Mouse (Mus musculus) gastrocnemius, postnatal 36 days (tissue): ENCODE results near the gene Hip1r. TPM values are rescaled to one million over a fixed set of nuclear protein-coding genes. Genes with fewer than 3 reads are reported as not detected.

ENCODE experiments used
- DNase-seq, 2 experiments: peaks; one replicate each; pipeline ENCODE4 v3.0.0; 2022
- intact Hi-C: fragments of 180-260 bp; cut with DNase I; formaldehyde crosslinking; loops from one replicate; pipeline ENCODE4 v1.15.1; 2025
- total RNA-seq, 2 experiments: library from RNA; stranded (reverse); gene quantifications; 2 replicates each; pipeline ENCODE4 v1.2.3; 2021

Gene Hip1r
- total RNA-seq, 2 experiments from 2014 or later: 7.2 to 8.1 TPM

GRCm38 (mm10) chr5:124012885-124013284 is 39.5 kb downstream of the Hip1r start:
- DNase-seq: no peak
- intact Hi-C loops: no loop called here

DNA sequence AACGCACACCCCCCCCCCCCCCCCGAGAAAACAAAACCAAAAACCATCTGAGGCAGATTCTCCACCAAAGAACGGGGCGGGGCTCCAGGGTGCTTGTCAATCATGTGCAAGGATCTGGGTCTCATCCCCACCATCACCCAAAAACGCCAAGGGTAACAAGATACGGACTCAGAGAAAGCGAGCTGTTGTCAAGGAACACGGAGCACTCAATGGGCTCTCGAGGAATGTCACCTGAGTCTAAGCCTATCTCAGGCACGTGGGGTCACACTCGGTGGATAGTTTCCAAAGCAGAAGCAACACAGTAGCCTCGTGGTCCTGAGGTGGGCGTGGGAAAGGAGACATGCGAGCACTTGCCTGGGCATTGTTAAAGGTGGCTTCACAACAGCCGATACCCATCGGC is 40.3 kb downstream of the Hip1r start:
- intact Hi-C loops: no loop called here

DNA sequence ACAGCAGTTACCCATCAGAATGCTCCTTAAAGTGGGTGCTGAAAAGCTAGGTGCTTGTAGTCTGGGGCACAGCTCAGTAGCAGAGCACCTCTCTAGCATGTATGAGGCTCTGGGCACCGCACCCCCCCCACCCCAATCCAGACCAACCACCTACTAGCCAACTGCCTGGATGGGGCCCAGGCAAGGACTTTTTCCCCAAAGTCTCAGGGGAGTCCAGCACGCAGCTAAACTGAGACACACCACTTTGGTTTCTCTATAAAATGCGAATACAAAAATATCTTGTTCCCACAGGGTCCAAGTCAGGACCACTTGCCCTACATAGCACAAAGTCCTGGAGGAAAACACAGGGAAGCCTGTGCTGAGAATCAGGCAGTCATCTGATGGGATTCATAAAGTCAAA is 40.8 kb downstream of the Hip1r start:
- no peak for DNase-seq
- intact Hi-C loops: no loop called here

More for the DNA sequence above, 40.3 kb downstream of the Hip1r start:
- no peak for DNase-seq

- no peak for DNase-seq
- intact Hi-C loops: no loop called here
Observed at GRCm38 (mm10) chr5:124014791-124015251, 41.4 kb downstream of the Hip1r start.

- DNase-seq: no peak
- intact Hi-C loops: no loop called here
Observed at GRCm38 (mm10) chr5:124015727-124016126, 42.3 kb downstream of the Hip1r start.

DNA sequence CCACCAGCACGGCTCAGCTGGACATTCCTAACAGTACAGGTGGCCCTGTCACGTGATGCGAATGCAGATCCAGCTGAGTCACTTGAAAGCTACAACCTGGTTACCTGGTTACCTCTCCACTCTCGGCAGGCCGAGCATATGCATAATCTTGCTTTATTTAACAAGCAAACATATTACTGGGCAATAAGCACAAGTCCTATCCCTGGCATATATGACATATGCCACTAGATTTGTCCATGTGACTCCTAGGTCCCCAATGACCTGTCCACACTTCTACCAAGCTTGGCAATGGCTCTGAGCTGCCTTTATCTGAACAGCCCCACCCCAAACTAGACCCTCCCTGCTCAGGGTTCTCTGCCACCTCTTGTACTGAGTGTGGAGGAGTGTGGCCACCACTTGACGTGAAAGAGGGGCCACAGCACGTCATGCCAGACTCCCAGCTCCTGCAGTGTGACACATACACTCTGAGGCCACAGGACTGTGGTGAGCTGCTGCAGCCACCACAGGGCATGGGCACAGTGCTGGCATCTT is 42.9 kb downstream of the Hip1r start:
- DNase-seq: no peak
- intact Hi-C loops: no loop called here

- intact Hi-C loops: no loop called here
Observed at GRCm38 (mm10) chr5:124017941-124018340, 44.5 kb downstream of the Hip1r start.

GRCm38 (mm10) chr5:124018651-124019050 is 45.2 kb downstream of the Hip1r start:
- intact Hi-C loops: no loop called here

More at GRCm38 (mm10) chr5:124017941-124018340, 44.5 kb downstream of the Hip1r start:
- no peak for DNase-seq

GRCm38 (mm10) chr5:124019348-124020216 is 46.2 kb downstream of the Hip1r start:
- intact Hi-C loops: no loop called here
- no peak for DNase-seq

More at GRCm38 (mm10) chr5:124018651-124019050, 45.2 kb downstream of the Hip1r start:
- DNase-seq: no peak

- intact Hi-C loops: no loop called here
Observed at GRCm38 (mm10) chr5:124021148-124021547, 47.7 kb downstream of the Hip1r start.

DNA sequence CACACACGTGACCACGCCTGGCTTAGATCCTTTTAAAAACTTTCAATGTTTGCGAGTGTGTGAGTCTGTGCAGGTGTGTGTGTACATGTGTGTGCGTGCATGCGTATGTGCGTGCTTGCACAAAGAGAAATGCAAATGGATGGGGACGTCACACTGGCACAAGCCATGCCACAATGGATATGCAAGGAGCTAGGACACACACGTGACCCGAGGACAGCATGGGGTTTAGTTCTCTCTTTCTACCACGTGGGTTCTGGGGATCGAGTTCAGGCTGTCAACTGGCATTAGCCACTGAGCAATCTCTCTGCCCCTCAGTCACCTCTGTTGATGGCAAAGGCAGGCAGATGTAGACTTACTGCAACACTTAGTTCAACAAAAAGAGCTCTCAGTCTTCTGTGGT is 48.3 kb downstream of the Hip1r start:
- no peak for DNase-seq
- intact Hi-C loops: no loop called here

More at GRCm38 (mm10) chr5:124021148-124021547, 47.7 kb downstream of the Hip1r start:
- DNase-seq: no peak

DNA sequence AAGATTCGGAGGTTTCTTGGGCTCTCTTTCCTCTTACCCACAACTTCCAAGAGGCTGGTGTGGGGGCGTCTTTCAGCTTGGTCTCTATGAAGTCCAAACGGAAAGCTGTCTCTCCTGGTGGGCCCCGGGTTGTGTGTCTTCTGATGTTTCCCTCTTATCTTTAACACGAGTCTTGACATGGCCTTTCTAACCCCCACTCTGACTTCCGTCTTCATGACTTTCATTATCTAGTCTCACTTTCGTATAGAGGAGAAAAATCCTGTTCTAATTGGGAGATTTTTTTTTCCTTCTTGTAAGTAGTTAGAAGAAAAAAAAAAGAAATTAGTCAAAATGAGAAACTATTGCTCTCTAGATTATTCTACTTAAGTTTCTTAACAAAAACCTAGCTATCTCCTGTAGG is 48.9 kb downstream of the Hip1r start:
- intact Hi-C loops: no loop called here
- no peak for DNase-seq

DNA sequence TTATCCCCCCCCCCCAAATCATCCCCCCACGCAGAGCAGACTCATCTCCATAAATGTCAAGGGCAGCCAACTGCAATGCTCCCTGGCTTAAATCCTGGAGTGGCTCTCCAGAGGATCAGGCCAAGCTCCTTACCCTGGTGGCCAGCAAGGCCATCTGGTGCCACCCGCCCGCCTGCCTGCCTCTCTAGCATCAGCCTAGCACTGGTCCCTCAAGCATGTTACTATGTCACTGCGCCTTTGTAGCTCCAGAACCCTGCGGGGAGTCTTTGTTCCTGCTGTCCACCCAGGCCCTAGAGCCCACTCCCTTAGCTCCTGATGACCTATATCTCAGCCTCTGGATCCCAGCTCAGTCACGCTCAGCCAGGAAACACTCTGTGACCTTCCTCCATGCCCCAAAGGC is 51.2 kb downstream of the Hip1r start:
- no peak for DNase-seq
- intact Hi-C loops: no loop called here

GRCm38 (mm10) chr5:124025146-124025545 is 51.7 kb downstream of the Hip1r start:
- intact Hi-C loops: no loop called here
- no peak for DNase-seq

GRCm38 (mm10) chr5:124025587-124026441 is 52.4 kb downstream of the Hip1r start:
- no peak for DNase-seq
- intact Hi-C loops: no loop called here

GRCm38 (mm10) chr5:124026568-124026967 is 53.1 kb downstream of the Hip1r start:
- intact Hi-C loops: no loop called here
- no peak for DNase-seq

DNA sequence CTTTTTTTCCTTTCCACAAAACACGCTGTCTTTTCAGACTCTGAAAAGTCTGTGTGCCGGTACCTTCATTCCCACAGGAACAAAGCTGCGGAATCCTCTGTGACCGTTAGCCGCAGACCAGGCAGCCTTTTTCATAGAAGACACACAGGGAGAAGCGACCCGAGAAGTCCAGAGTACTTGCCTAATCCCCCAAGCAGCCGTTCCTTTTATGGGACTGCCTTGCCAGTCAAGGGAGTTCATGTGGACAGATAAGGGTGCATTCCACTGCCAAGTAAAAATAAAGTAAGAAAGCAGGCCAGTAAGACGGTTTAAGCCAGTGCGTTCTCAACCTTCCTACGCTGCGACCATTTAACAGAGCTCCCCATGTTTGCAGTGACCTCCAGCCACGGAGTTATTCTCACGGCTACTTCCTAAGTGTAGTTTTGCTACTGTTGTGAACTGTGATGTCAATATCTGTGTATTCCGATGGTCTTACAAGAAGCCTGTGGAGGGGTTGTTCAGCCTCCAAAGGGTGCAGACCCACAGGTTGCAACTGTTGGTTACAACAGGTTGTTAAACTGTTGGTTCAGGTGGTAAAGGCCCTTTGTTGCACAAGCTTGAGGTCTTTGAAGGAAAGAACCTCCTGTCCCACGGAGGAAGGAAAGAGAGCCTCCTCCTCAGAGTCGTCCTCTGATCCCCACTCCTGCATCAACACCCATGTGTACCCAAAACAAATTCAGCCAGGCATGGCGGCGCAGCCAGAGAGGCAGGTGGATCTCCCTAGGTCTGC is 54.5 kb downstream of the Hip1r start:
- DNase-seq: no peak
- intact Hi-C loops: no loop called here

- no peak for DNase-seq
Observed at GRCm38 (mm10) chr5:124028680-124029079, 55.3 kb downstream of the Hip1r start.

DNA sequence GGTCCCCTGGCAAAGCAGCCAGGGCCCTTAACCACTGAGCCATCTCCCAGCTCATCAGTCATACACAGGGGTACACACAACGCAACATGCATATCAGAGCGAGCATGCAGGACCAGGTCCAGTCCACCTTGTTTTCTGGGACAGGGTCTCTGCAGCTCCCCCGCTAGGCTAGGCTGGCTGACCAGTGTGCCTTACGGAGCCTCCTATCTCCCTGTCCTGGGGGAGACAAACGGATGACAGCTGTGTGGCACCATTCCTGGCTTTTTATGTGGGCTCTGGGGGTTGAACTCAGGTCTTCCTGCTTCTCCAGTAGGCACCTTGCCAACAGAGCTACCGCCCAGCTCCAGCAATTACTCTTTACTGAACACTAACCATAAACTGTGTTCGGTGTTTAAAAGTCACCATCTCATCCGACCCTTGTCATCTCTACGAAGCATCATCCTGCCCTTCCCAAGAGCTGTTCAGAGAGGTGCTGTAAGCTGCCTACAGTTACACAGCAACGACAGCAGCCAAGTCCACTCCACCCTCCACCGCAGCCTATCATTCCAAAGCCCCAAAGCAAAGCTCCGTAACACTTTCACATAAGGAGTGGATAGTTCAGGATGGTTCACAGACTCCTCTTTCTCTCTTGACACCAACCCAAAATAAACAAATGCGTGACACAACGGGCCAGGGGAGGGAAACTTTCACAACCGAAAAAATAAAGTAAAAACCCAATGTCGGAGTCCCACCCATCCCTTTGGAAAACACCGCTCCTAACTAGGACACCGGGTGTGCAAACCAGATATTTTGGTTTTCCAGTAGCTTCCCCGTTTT is 56.0 kb downstream of the Hip1r start:
- intact Hi-C loops: no loop called here
- no peak for DNase-seq

More at GRCm38 (mm10) chr5:124028680-124029079, 55.3 kb downstream of the Hip1r start:
- intact Hi-C loops: no loop called here
